Mouse (Mus musculus) lung, embryonic 15.5 days (tissue): ENCODE data around the gene Npm3. TPM values are rescaled to one million over a fixed set of nuclear protein-coding genes. Genes with fewer than 3 reads are reported as not detected.

ENCODE experiments used
- ATAC-seq: fragments of 200-750 bp; cut with Nextera tagmentation; 2 replicates; pipeline ENCODE4 v1.8.0; 2017; ENCODE audit warnings: moderate number of reproducible peaks, borderline replicate concordance; ENCODE audit not compliant: low FRiP score, low TSS enrichment; ENCODE audit errors: extremely low read depth
- H3K27ac ChIP-seq: fragments of 300-500 bp; sonication (generic); 2 replicates; pipeline ENCODE4 v1.5.1; 2015; ENCODE audit warnings: moderate library complexity, mild to moderate bottlenecking, inconsistent platforms
- H3K27me3 ChIP-seq: fragments of 300-500 bp; sonication (generic); 2 replicates; pipeline ENCODE4 v1.6.1; 2015; ENCODE audit warnings: inconsistent platforms
- H3K36me3 ChIP-seq: fragments of 300-500 bp; sonication (generic); 2 replicates; pipeline ENCODE4 v1.6.1; 2015; ENCODE audit warnings: inconsistent platforms
- H3K4me1 ChIP-seq: fragments of 300-500 bp; sonication (generic); 2 replicates; pipeline ENCODE4 v1.6.1; 2015; ENCODE audit warnings: inconsistent platforms
- H3K4me2 ChIP-seq: fragments of 300-500 bp; sonication (generic); 2 replicates; pipeline ENCODE4 v1.6.1; 2015; ENCODE audit warnings: inconsistent platforms, mild to moderate bottlenecking, moderate library complexity
- H3K4me3 ChIP-seq: fragments of 300-500 bp; sonication (generic); 2 replicates; pipeline ENCODE4 v1.5.1; 2015; ENCODE audit warnings: mild to moderate bottlenecking, inconsistent platforms
- H3K9ac ChIP-seq: fragments of 300-500 bp; sonication (generic); 2 replicates; pipeline ENCODE4 v1.6.1; 2015; ENCODE audit warnings: inconsistent platforms
- H3K9me3 ChIP-seq: fragments of 300-500 bp; sonication (generic); 2 replicates; pipeline ENCODE4 v1.6.1; 2016; ENCODE audit warnings: inconsistent platforms
- WGBS: fragments of 180-500 bp; shearing (Covaris S2); methylation state at CpG from one replicate; pipeline ENCODE4 v1.1.7; 2015; 5-methylcytosine and 5-hydroxymethylcytosine counted together
- polyA plus RNA-seq: library from polyadenylated mRNA; unstranded; fragments of >200 nt; fragmentation: Nextera tagmentation; extraction: Ambion mirVana; gene quantifications from 2 replicates; pipeline ENCODE4 v1.2.1, GENCODE M21; 2015

Gene Npm3
- polyA plus RNA-seq, 1 experiment from 2014 or later, result 17.2 TPM

GRCm38 (mm10) chr19:45740817-45741216 is 8.6 kb downstream of the Npm3 start:
- H3K27ac ChIP-seq, result no peak overlapping the region
- H3K27me3 ChIP-seq, result peaks cover 96% of the 10 kb centered on the region
- peaks cover 37% of the 10 kb centered on the region for H3K4me1 ChIP-seq
- ATAC-seq, result no peak
- H3K9me3 ChIP-seq, result no peaks in the 10 kb centered on the region
- no peaks in the 10 kb centered on the region for H3K36me3 ChIP-seq
- 11% methylated on average over 7 of the region's 7 CpGs for WGBS
- no peak overlapping the region for H3K4me3 ChIP-seq
- H3K4me2 ChIP-seq, result no peak overlapping the region
- no peak overlapping the region for H3K9ac ChIP-seq

GRCm38 (mm10) chr19:45740233-45740632 is 9.2 kb downstream of the Npm3 start:
- Histone ChIP-seq H3K9me3 (no peaks in the 10 kb centered on the region), H3K36me3 (no peaks in the 10 kb centered on the region), H3K4me2 (no peak overlapping the region), H3K4me1 (peaks cover 31% of the 10 kb centered on the region), H3K27me3 (peaks cover 96% of the 10 kb centered on the region), H3K27ac (no peak overlapping the region), H3K9ac (no peak overlapping the region), H3K4me3 (no peak overlapping the region)
- 12% methylated on average over 13 of the region's 13 CpGs for WGBS
- no peak for ATAC-seq

GRCm38 (mm10) chr19:45738521-45738920 is 10.9 kb downstream of the Npm3 start:
- Histone ChIP-seq H3K36me3 (no peaks in the 10 kb centered on the region), H3K27me3 (peaks cover 94% of the 10 kb centered on the region), H3K4me2 (no peak overlapping the region), H3K27ac (no peak overlapping the region), H3K4me3 (no peak overlapping the region), H3K9me3 (no peaks in the 10 kb centered on the region), H3K4me1 (peaks cover 29% of the 10 kb centered on the region), H3K9ac (no peak overlapping the region)
- WGBS, result 71% methylated on average over 5 of the region's 5 CpGs
- ATAC-seq, result no peak

GRCm38 (mm10) chr19:45737846-45738484 is 11.4 kb downstream of the Npm3 start:
- Histone ChIP-seq H3K4me3 (no peak overlapping the region), H3K27me3 (peaks cover 94% of the 10 kb centered on the region), H3K27ac (no peak overlapping the region), H3K4me2 (no peak overlapping the region), H3K36me3 (no peaks in the 10 kb centered on the region), H3K9ac (no peak overlapping the region), H3K9me3 (no peaks in the 10 kb centered on the region), H3K4me1 (peaks cover 24% of the 10 kb centered on the region)
- no peak for ATAC-seq
- WGBS, result 78% methylated on average over 10 of the region's 10 CpGs

GRCm38 (mm10) chr19:45737208-45737845 is 12.1 kb downstream of the Npm3 start:
- 0 out of 2 replicates have a peak overlapping the region, but pooled peaks have one; percentile 24 for H3K9ac ChIP-seq
- 0 out of 2 replicates have a peak, but pooled peaks have one; percentile 21 for ATAC-seq
- H3K27me3 ChIP-seq, result peaks cover 95% of the 10 kb centered on the region

GRCm38 (mm10) chr19:45736855-45737207 is 12.6 kb downstream of the Npm3 start:
- peak overlapping the region; percentile 73 for H3K4me2 ChIP-seq
- no peak overlapping the region for H3K27ac ChIP-seq
- peaks cover 93% of the 10 kb centered on the region for H3K27me3 ChIP-seq
- H3K4me3 ChIP-seq, result peak overlapping the region; percentile 30
- WGBS, result under 1% methylated on average over 28 of the region's 28 CpGs
- no peaks in the 10 kb centered on the region for H3K9me3 ChIP-seq
- no peaks in the 10 kb centered on the region for H3K36me3 ChIP-seq
- peaks cover 15% of the 10 kb centered on the region for H3K4me1 ChIP-seq
- ATAC-seq, result peak; percentile 46; the same call in 1 of the 2 replicates
- H3K9ac ChIP-seq, result 0 out of 2 replicates have a peak overlapping the region, but pooled peaks have one; percentile 24

More at GRCm38 (mm10) chr19:45737208-45737845, 12.1 kb downstream of the Npm3 start:
- Histone ChIP-seq H3K27ac (no peak overlapping the region), H3K4me2 (peak overlapping the region; percentile 73), H3K4me3 (peak overlapping the region; percentile 30), H3K4me1 (peaks cover 20% of the 10 kb centered on the region), H3K36me3 (no peaks in the 10 kb centered on the region), H3K9me3 (no peaks in the 10 kb centered on the region)
- 14% methylated on average over 23 of the region's 23 CpGs for WGBS

GRCm38 (mm10) chr19:45736241-45736640 is 13.2 kb downstream of the Npm3 start:
- no peak overlapping the region for H3K4me2 ChIP-seq
- no peak for ATAC-seq
- peaks cover 10% of the 10 kb centered on the region for H3K4me1 ChIP-seq
- H3K27ac ChIP-seq, result no peak overlapping the region
- H3K27me3 ChIP-seq, result peaks cover 92% of the 10 kb centered on the region
- H3K4me3 ChIP-seq, result no peak overlapping the region
- 42% methylated on average over 1 of the region's 1 CpGs for WGBS
- no peak overlapping the region for H3K9ac ChIP-seq
- no peaks in the 10 kb centered on the region for H3K9me3 ChIP-seq
- H3K36me3 ChIP-seq, result no peaks in the 10 kb centered on the region

- ATAC-seq, result no peak
- Histone ChIP-seq H3K4me3 (no peak overlapping the region), H3K27ac (no peak overlapping the region), H3K4me1 (peaks cover 10% of the 10 kb centered on the region), H3K36me3 (no peaks in the 10 kb centered on the region), H3K9me3 (no peaks in the 10 kb centered on the region), H3K9ac (no peak overlapping the region), H3K4me2 (no peak overlapping the region), H3K27me3 (peaks cover 84% of the 10 kb centered on the region)
- WGBS, result 34% methylated on average over 7 of the region's 7 CpGs
Measured at GRCm38 (mm10) chr19:45734762-45735161, 14.6 kb downstream of the Npm3 start.

- Histone ChIP-seq H3K27me3 (peaks cover 78% of the 10 kb centered on the region), H3K36me3 (no peaks in the 10 kb centered on the region), H3K27ac (no peak overlapping the region), H3K9ac (no peak overlapping the region), H3K4me1 (peaks cover 10% of the 10 kb centered on the region), H3K9me3 (no peaks in the 10 kb centered on the region), H3K4me2 (no peak overlapping the region), H3K4me3 (no peak overlapping the region)
- no peak for ATAC-seq
- WGBS, result 66% methylated on average over 5 of the region's 5 CpGs
Measured at GRCm38 (mm10) chr19:45734191-45734590, 15.2 kb downstream of the Npm3 start.

- peaks cover 10% of the 10 kb centered on the region for H3K4me1 ChIP-seq
- WGBS, result 22% methylated on average over 10 of the region's 10 CpGs
- ATAC-seq, result no peak
- H3K4me2 ChIP-seq, result no peak overlapping the region
- no peaks in the 10 kb centered on the region for H3K36me3 ChIP-seq
- H3K9ac ChIP-seq, result no peak overlapping the region
- H3K27ac ChIP-seq, result no peak overlapping the region
- no peaks in the 10 kb centered on the region for H3K9me3 ChIP-seq
- H3K27me3 ChIP-seq, result peaks cover 72% of the 10 kb centered on the region
- no peak overlapping the region for H3K4me3 ChIP-seq
Measured at GRCm38 (mm10) chr19:45733564-45733963, 15.8 kb downstream of the Npm3 start.

- ATAC-seq, result no peak
- Histone ChIP-seq H3K27me3 (peaks cover 53% of the 10 kb centered on the region), H3K9me3 (no peaks in the 10 kb centered on the region), H3K9ac (no peak overlapping the region), H3K4me2 (no peak overlapping the region), H3K4me3 (no peak overlapping the region), H3K4me1 (0 out of 2 replicates have a peak, but pooled peaks cover under 1% of the 10 kb centered on the region), H3K36me3 (no peaks in the 10 kb centered on the region), H3K27ac (no peak overlapping the region)
- WGBS, result 76% methylated on average over 7 of the region's 7 CpGs
Measured at GRCm38 (mm10) chr19:45731658-45732057, 17.7 kb downstream of the Npm3 start.

- WGBS, result 71% methylated on average over 8 of the region's 8 CpGs
- Histone ChIP-seq H3K4me3 (no peak overlapping the region), H3K27me3 (peaks cover 38% of the 10 kb centered on the region), H3K9ac (no peak overlapping the region), H3K4me2 (no peak overlapping the region), H3K36me3 (no peaks in the 10 kb centered on the region), H3K27ac (no peak overlapping the region), H3K4me1 (no peaks in the 10 kb centered on the region), H3K9me3 (no peaks in the 10 kb centered on the region)
- ATAC-seq, result no peak
Measured at GRCm38 (mm10) chr19:45730042-45730441, 19.3 kb downstream of the Npm3 start.
